Mouse (Mus musculus): ENCODE results near the gene Spert. TPM values are rescaled to one million over a fixed set of nuclear protein-coding genes. Genes with fewer than 3 reads are reported as not detected.

Gene Spert
- not detected in 2 replicates for polyA plus RNA-seq (2012; rRNA removed)

DNA sequence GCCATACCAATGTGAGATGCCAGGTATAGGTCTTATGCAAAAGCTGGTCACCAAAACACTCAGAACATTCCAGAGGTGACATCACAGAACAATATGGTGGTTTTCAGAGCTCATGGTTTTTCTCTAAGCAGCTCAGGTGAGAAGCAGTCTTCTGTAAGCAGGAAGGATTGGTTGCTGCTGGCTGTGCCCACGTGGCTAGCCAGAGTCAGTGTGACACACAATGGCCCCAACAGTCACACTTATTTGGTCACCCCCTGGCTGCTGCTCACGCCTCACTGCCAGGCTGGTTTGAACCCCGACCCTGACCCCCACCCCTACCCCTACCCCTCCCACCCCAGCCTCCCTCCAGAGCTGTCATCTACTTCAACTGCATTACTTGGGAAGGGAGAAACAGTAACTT, at the start of gene Spert:
Gene Spert (minus strand): TSS at position 139 of the 400 bp plus-strand sequence.

GRCm38 (mm10) chr14:75642080-75642479, 49.2 kb upstream of the Spert start, which contains the start of gene Erich6b:
Gene Erich6b (plus strand): TSS chr14:75642259.

Other genes with a start within 250 kb of the Spert start
- 8.3 and 9.6 TPM in 2 replicates for gene Siah3, start 137.1 kb downstream of the Spert start, polyA plus RNA-seq (2012; rRNA removed)
- gene Erich6b, start 49.1 kb upstream of the Spert start, polyA plus RNA-seq (2012; rRNA removed), result not detected in 2 replicates
- 27.4 and 29.1 TPM in 2 replicates for gene Cog3, start 161.4 kb upstream of the Spert start, polyA plus RNA-seq (2012; rRNA removed)
- 15.7 and 17.4 TPM in 2 replicates for gene Slc25a30, start 193.9 kb upstream of the Spert start, polyA plus RNA-seq (2012; rRNA removed)

Measured in central nervous system, embryonic 14 days (tissue).